9 mouse cellular contexts compared by ENCODE assay signal in the genomic region with DNA sequence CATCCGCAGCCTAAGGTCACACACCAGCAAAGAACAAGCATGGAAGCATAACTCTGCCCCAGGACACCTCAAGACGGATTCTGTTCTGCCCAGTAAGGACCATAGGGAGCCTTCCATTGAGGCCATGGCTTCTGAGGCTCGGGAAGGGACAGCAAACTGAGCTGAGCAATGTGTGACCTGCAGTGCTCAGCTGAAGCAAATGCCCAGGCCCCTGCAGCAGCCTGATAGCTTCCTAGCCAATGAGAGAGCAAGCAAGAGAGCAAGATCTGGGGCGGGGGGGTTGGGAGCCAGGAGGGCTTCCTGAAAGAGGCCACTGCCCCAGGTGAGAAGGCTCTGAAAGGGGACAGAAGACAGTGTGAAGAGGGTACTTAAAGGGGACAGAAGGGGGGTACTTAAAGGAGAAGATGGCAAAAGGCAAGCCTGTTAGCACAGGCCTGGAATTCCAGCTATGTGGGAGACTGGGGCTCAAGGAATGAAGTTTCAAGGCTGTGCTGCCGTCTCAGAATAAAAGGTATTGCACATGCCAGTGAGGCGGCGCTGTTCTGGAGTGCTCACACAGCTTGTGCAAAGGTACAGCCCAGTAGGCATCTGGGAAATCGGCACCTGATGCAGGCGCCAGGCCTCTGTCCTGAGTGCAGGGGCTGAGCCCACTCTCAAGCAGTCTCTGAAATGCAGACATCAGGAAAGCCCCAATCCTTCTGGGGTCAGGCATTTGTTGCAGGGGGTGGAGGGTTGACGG.
A peak's percentile ranks its signal among the peaks of the same experiment; 100 is the strongest.
DNase-seq lines count a peak whose midpoint lies in the region; ATAC-seq and TF ChIP-seq lines count a peak whose summit lies in the region.
"Had no signal": no experiment of that assay in that cellular context is flagged by ENCODE, and none has a peak within 500 bp of the region (broad histone marks: within the 10 kb centered on the region; RNA-seq: fewer than 3 reads in every experiment).

No protein-coding gene starts in this region.

- no peak overlapping the region for H3K4me3 ChIP-seq in kidney, adult 2 months (ENCODE audit: insufficient read depth, low read depth, low read length)
- H3K4me3 ChIP-seq in embryonic facial prominence, embryonic 14.5 days (ENCODE audit: low read depth, low read length) = no peak overlapping the region
- H3K4me3 ChIP-seq in kidney, postnatal 0 days (replicated peaks; ENCODE audit: low read depth, low read length) = no peak overlapping the region
- H3K4me3 ChIP-seq in cerebellum, adult 2 months (replicated peaks; ENCODE audit: insufficient read depth, low read depth, low read length) = no peak overlapping the region
- H3K4me3 ChIP-seq: forebrain, embryonic 15.5 days had no signal

- ATAC-seq in embryonic facial prominence, embryonic 14.5 days (ENCODE audit: low read depth) = peak; percentile 46; the same call in 1 of the 2 replicates
- no peak for ATAC-seq in kidney, postnatal 0 days (replicated peaks; ENCODE audit: low FRiP score, low read depth)
- ATAC-seq: forebrain, embryonic 15.5 days had no signal

- peaks cover 90% of the 10 kb centered on the region for H3K4me1 ChIP-seq in kidney, adult 2 months (ENCODE audit: control insufficient read depth, insufficient read depth, low read length)
- peaks cover 49% of the 10 kb centered on the region for H3K4me1 ChIP-seq in embryonic facial prominence, embryonic 14.5 days (ENCODE audit: control insufficient read depth, insufficient read depth, low read length)
- H3K4me1 ChIP-seq in kidney, postnatal 0 days (replicated peaks; ENCODE audit: insufficient read depth, low read length) = peaks cover 58% of the 10 kb centered on the region
- H3K4me1 ChIP-seq in cerebellum, adult 2 months (ENCODE audit: control insufficient read depth, insufficient read depth, low read length) = peaks cover 6% of the 10 kb centered on the region; the same call in 1 of the 2 replicates

- TF ChIP-seq CTCF in kidney, adult 2 months (conservative IDR thresholded peaks at IDR 0.05; ENCODE audit: insufficient read depth, insufficient read length, low read depth, low read length) = no peak
- TF ChIP-seq CTCF in kidney, postnatal 0 days (IDR thresholded peaks at IDR 0.05; ENCODE audit: low read depth) = peak; percentile 30; the same call in 1 of the 2 replicates
- TF ChIP-seq CTCF in cerebellum, adult 2 months (IDR thresholded peaks at IDR 0.05; ENCODE audit: borderline replicate concordance, insufficient read depth, low read depth, low read length) = no peak

- H3K9ac ChIP-seq in embryonic facial prominence, embryonic 14.5 days (ENCODE audit: low read depth, low read length) = peak overlapping the region; percentile 1; the same call in 1 of the 2 replicates
- H3K9ac ChIP-seq in kidney, postnatal 0 days (ENCODE audit: low read depth, low read length) = no peak overlapping the region
- H3K9ac ChIP-seq: forebrain, embryonic 15.5 days had no signal

- H3K4me2 ChIP-seq in embryonic facial prominence, embryonic 14.5 days (ENCODE audit: low read depth, low read length) = no peak overlapping the region
- H3K4me2 ChIP-seq in kidney, postnatal 0 days (ENCODE audit: low read length) = peak overlapping the region; percentile 30
- H3K4me2 ChIP-seq: forebrain, embryonic 15.5 days had no signal

- no peaks in the 10 kb centered on the region for H3K27me3 ChIP-seq in kidney, adult 2 months (replicated peaks; ENCODE audit: control insufficient read depth, insufficient read depth, low read length)
- H3K27me3 ChIP-seq in embryonic facial prominence, embryonic 14.5 days (replicated peaks; ENCODE audit: control insufficient read depth, insufficient read depth, low read length) = no peaks in the 10 kb centered on the region
- H3K27me3 ChIP-seq in kidney, postnatal 0 days (ENCODE audit: insufficient read depth, low read length) = no peaks in the 10 kb centered on the region
- H3K27me3 ChIP-seq in cerebellum, adult 2 months (ENCODE audit: control insufficient read depth, insufficient read depth, low read length) = no peaks in the 10 kb centered on the region
- H3K27me3 ChIP-seq: forebrain, embryonic 15.5 days had no signal

- TF ChIP-seq POLR2A in kidney, adult 2 months (IDR thresholded peaks at IDR 0.05; ENCODE audit: low read depth, low read length) = no peak
- no peak for TF ChIP-seq POLR2A in cerebellum, adult 2 months (IDR thresholded peaks at IDR 0.05; ENCODE audit: borderline replicate concordance, insufficient read depth, low read length)

- H3K27ac ChIP-seq in kidney, adult 2 months (ENCODE audit: insufficient read depth, low read depth, low read length) = peak overlapping the region; percentile 64
- H3K27ac ChIP-seq in embryonic facial prominence, embryonic 14.5 days (replicated peaks; ENCODE audit: low read depth, low read length) = 0 out of 2 replicates have a peak overlapping the region, but pooled peaks have one; percentile 19
- H3K27ac ChIP-seq in kidney, postnatal 0 days = peak overlapping the region; percentile 90
- no peak overlapping the region for H3K27ac ChIP-seq in cerebellum, adult 2 months (ENCODE audit: insufficient read depth, low read length)
- H3K27ac ChIP-seq: forebrain, embryonic 15.5 days; macrophage had no signal

- H3K36me3 ChIP-seq in kidney, adult 2 months (ENCODE audit: control insufficient read depth, insufficient read depth, low read length) = no peaks in the 10 kb centered on the region
- H3K36me3 ChIP-seq in embryonic facial prominence, embryonic 14.5 days (ENCODE audit: control insufficient read depth, insufficient read depth, low read length) = no peaks in the 10 kb centered on the region
- no peaks in the 10 kb centered on the region; the same call in 1 of the 2 replicates for H3K36me3 ChIP-seq in kidney, postnatal 0 days (ENCODE audit: insufficient read depth, low read length)
- H3K36me3 ChIP-seq: forebrain, embryonic 15.5 days had no signal

- 30% methylated on average over 10 of the region's 10 CpGs for WGBS in kidney, adult 2 months
- WGBS in embryonic facial prominence, embryonic 14.5 days = 48% methylated on average over 10 of the region's 10 CpGs
- 42% methylated on average over 10 of the region's 10 CpGs for WGBS in kidney, postnatal 0 days
- WGBS in cerebellum, adult 2 months = 88% methylated on average over 10 of the region's 10 CpGs

- no peaks in the 10 kb centered on the region for H3K9me3 ChIP-seq in embryonic facial prominence, embryonic 14.5 days (ENCODE audit: control insufficient read depth, low read length)
- no peaks in the 10 kb centered on the region for H3K9me3 ChIP-seq in kidney, postnatal 0 days (replicated peaks; ENCODE audit: low read length)
- H3K9me3 ChIP-seq: forebrain, embryonic 15.5 days had no signal

- no peak for DNase-seq in kidney, adult 2 months
- DNase-seq in kidney, adult 8-10 months = no peak
- DNase-seq in embryonic facial prominence, embryonic 14.5 days (ENCODE audit: low spot score) = peak; percentile 64
- no peak for DNase-seq in kidney, postnatal 0 days (ENCODE audit: low spot score)
- DNase-seq in lung, postnatal 4 days = peak; percentile 39 to 69
- DNase-seq in cerebellum, adult 2 months = no peak
- DNase-seq in thymus, postnatal 10 days (ENCODE audit: low spot score in 2 of 2) = no peak

Comparison
In these comparisons a context has a peak if more than half of its experiments do, and no peak if none do; other contexts are left out.
1. DNase-seq: peak in embryonic facial prominence, embryonic 14.5 days (single experiment) and lung, postnatal 4 days (2 of 2); none in kidney, adult 2 months (single experiment), kidney, adult 8-10 months (0 of 2), kidney, postnatal 0 days (single experiment), cerebellum, adult 2 months (0 of 2) and thymus, postnatal 10 days (0 of 2).